Mouse (Mus musculus) lung, adult 2 months (tissue): ENCODE data around the gene Cacna1g.
"Not testable (repeated sequence)": the region's sequence is repeated elsewhere in the genome, so short reads cannot be mapped to it uniquely, and the experiment has no call there.

ENCODE experiments used
- CTCF ChIP-seq: fragments of 200-500 bp; IDR thresholded peaks from 2 replicates; pipeline ENCODE4 v1.5.1; 2011; ENCODE audit warnings: mild to moderate bottlenecking, low read length, control low read depth; ENCODE audit not compliant: insufficient read depth
- POLR2A ChIP-seq: fragments of 200-500 bp; IDR thresholded peaks from 2 replicates; pipeline ENCODE4 v1.6.1; 2011; ENCODE audit warnings: low read depth, mild to moderate bottlenecking, control low read depth, low read length, borderline replicate concordance; ENCODE audit errors: extremely low read depth

DNA sequence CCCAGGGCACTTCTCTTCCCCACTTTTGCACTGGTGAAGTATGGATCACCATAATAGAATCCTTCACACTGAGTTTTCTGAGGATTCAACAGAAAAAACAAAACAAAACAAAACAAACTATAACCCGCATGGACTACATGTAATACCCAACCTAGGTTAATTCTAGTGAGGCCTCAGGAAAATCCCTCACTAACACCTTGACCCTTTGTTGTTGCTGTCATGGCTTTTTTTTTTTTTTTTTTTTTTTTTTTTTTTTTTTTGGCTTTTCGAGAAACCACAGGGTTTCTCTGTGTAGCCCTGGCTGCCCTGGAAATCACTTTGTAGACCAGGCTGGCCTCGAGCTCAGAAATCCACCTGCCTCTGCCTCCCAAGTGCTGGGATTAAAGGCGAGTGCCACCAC, 80.5 kb downstream of the Cacna1g start:
- TF ChIP-seq CTCF, POLR2A: not testable (repeated sequence)
